In genomic region chr15:98685926-98686325, GRCm38 (mm10) we compare ENCODE assay signal across 16 mouse cellular contexts. TPM values are rescaled to one million over a fixed set of nuclear protein-coding genes. Genes with fewer than 3 reads are reported as not detected.
DNase-seq lines count a peak whose midpoint lies in the region; ATAC-seq and TF ChIP-seq lines count a peak whose summit lies in the region.
"Had no signal": no experiment of that assay in that cellular context is flagged by ENCODE, and none has a peak within 500 bp of the region (broad histone marks: within the 10 kb centered on the region; RNA-seq: fewer than 3 reads in every experiment).

No protein-coding gene starts in this region.

- no peaks in the 10 kb centered on the region for H3K4me1 ChIP-seq in hindbrain, postnatal 0 days (ENCODE audit: insufficient read depth, low read length)
- peaks cover 5% of the 10 kb centered on the region for H3K4me1 ChIP-seq in hindbrain, embryonic 12.5 days
- no peaks in the 10 kb centered on the region for H3K4me1 ChIP-seq in lung, postnatal 0 days (ENCODE audit: insufficient read depth, low read depth, low read length)

- TF ChIP-seq EP300 in lung, postnatal 0 days (IDR thresholded peaks at IDR 0.05), result no peak

- no peak overlapping the region for H3K9ac ChIP-seq in hindbrain, postnatal 0 days (replicated peaks; ENCODE audit: low read length)
- H3K9ac ChIP-seq in hindbrain, embryonic 12.5 days, result no peak overlapping the region
- no peak overlapping the region for H3K9ac ChIP-seq in lung, postnatal 0 days (replicated peaks; ENCODE audit: low read depth)
- H3K9ac ChIP-seq: liver, embryonic 15.5 days; midbrain, embryonic 15.5 days had no signal

- H3K4me3 ChIP-seq in hindbrain, postnatal 0 days (ENCODE audit: low read length), result no peak overlapping the region
- no peak overlapping the region for H3K4me3 ChIP-seq in hindbrain, embryonic 12.5 days
- H3K4me3 ChIP-seq in lung, postnatal 0 days (ENCODE audit: low read depth, low read length), result no peak overlapping the region
- H3K4me3 ChIP-seq: embryonic facial prominence, embryonic 10.5 days; liver, embryonic 15.5 days; midbrain, embryonic 15.5 days had no signal

- no peak overlapping the region for H3K27ac ChIP-seq in hindbrain, postnatal 0 days
- H3K27ac ChIP-seq in hindbrain, embryonic 12.5 days, result no peak overlapping the region
- no peak overlapping the region for H3K27ac ChIP-seq in lung, postnatal 0 days (ENCODE audit: low read length)
- H3K27ac ChIP-seq: embryonic facial prominence, embryonic 10.5 days; liver, embryonic 15.5 days; midbrain, embryonic 15.5 days had no signal

- WGBS in hindbrain, postnatal 0 days, result 69% methylated on average over 3 of the region's 3 CpGs
- WGBS in hindbrain, embryonic 12.5 days, result 70% methylated on average over 3 of the region's 3 CpGs
- WGBS in lung, postnatal 0 days, result 72% methylated on average over 3 of the region's 3 CpGs

- no peaks in the 10 kb centered on the region for H3K36me3 ChIP-seq in hindbrain, postnatal 0 days (ENCODE audit: insufficient read depth, low read length)
- no peaks in the 10 kb centered on the region for H3K36me3 ChIP-seq in hindbrain, embryonic 12.5 days
- no peaks in the 10 kb centered on the region for H3K36me3 ChIP-seq in lung, postnatal 0 days (ENCODE audit: insufficient read depth, low read length)
- H3K36me3 ChIP-seq: embryonic facial prominence, embryonic 10.5 days; liver, embryonic 15.5 days; midbrain, embryonic 15.5 days had no signal

- DNase-seq in hindbrain, postnatal 0 days (ENCODE audit: low spot score), result no peak
- DNase-seq in lung, postnatal 0 days (ENCODE audit: low spot score), result no peak
- DNase-seq in lung, postnatal 10 days, result no peak
- peak; percentile 34 for DNase-seq in NIH3T3 (ENCODE audit: low read depth)
- peak; percentile 52 for DNase-seq in testis, postnatal 14 days (ENCODE audit: low spot score)
- no peak for DNase-seq in heart, postnatal 10 days
- DNase-seq in urinary bladder, adult 18-20 months (ENCODE audit: low spot score in 2 of 2), result no peak
- DNase-seq: gastrocnemius, postnatal 14 days; kidney, adult 11 months; right cerebral cortex, postnatal 4 days had no signal

- TF ChIP-seq CTCF in hindbrain, postnatal 0 days (IDR thresholded peaks at IDR 0.05; ENCODE audit: low read depth), result peak; percentile 32; the same call in 1 of the 2 replicates
- peak; percentile 31 for TF ChIP-seq CTCF in lung, postnatal 0 days (IDR thresholded peaks at IDR 0.05)

- no peak for ATAC-seq in hindbrain, postnatal 0 days
- ATAC-seq in hindbrain, embryonic 12.5 days (ENCODE audit: low FRiP score), result no peak
- no peak for ATAC-seq in lung, postnatal 0 days
- ATAC-seq: activated CD4-positive, CD25-positive, alpha-beta regulatory T cell, adult 4 months; midbrain, embryonic 15.5 days had no signal

- no peak overlapping the region for H3K4me2 ChIP-seq in hindbrain, postnatal 0 days (ENCODE audit: low read depth, low read length)
- no peak overlapping the region for H3K4me2 ChIP-seq in hindbrain, embryonic 12.5 days (replicated peaks)
- no peak overlapping the region for H3K4me2 ChIP-seq in lung, postnatal 0 days (replicated peaks; ENCODE audit: low read depth, low read length)
- H3K4me2 ChIP-seq: heart, embryonic 11.5 days; liver, embryonic 15.5 days; midbrain, embryonic 15.5 days had no signal

- intact Hi-C loops in heart, postnatal 10 days (cut with DNase I), result no loop called here

- no peaks in the 10 kb centered on the region for H3K9me3 ChIP-seq in hindbrain, postnatal 0 days (ENCODE audit: low read length)
- H3K9me3 ChIP-seq in hindbrain, embryonic 12.5 days (replicated peaks), result no peaks in the 10 kb centered on the region
- H3K9me3 ChIP-seq in lung, postnatal 0 days (ENCODE audit: low read length), result no peaks in the 10 kb centered on the region
- H3K9me3 ChIP-seq: embryonic facial prominence, embryonic 10.5 days; liver, embryonic 15.5 days; midbrain, embryonic 15.5 days had no signal

- H3K27me3 ChIP-seq in hindbrain, postnatal 0 days (ENCODE audit: insufficient read depth, low read length), result no peaks in the 10 kb centered on the region
- H3K27me3 ChIP-seq in hindbrain, embryonic 12.5 days, result peaks cover 4% of the 10 kb centered on the region; the same call in 1 of the 2 replicates
- no peaks in the 10 kb centered on the region for H3K27me3 ChIP-seq in lung, postnatal 0 days (replicated peaks; ENCODE audit: insufficient read depth, low read length)
- H3K27me3 ChIP-seq: midbrain, embryonic 15.5 days had no signal

RNA-seq across cellular contexts. Expression of gene Rnd1, which starts 8.7 kb away (rescaled TPM):
- 22.3 and 26.7 TPM in 2 replicates for total RNA-seq in hindbrain, postnatal 0 days (2014; rRNA removed)
- 16.2 and 16.3 TPM in 2 replicates for polyA plus RNA-seq in hindbrain, postnatal 0 days (2015; fragmentation: Nextera tagmentation; extraction: Ambion mirVana)
- 6.4 and 6.5 TPM in 2 replicates for polyA plus RNA-seq in hindbrain, embryonic 12.5 days (2016; fragmentation: Nextera tagmentation; extraction: Ambion mirVana)
- polyA plus RNA-seq in lung, postnatal 0 days (2015; fragmentation: Nextera tagmentation; extraction: Ambion mirVana), result 3.1 and 3.9 TPM in 2 replicates
- 1 to 10 TPM in 1 of 2 experiments, under 1 TPM in 1; 0.84 to 1.9 TPM for total RNA-seq in heart, postnatal 10 days (2021)

RNA-seq across cellular contexts. Expression of gene Ccdc65, which starts 22.1 kb away (rescaled TPM):
- total RNA-seq in hindbrain, postnatal 0 days (2014; rRNA removed), result 2.6 and 3.7 TPM in 2 replicates
- polyA plus RNA-seq in hindbrain, postnatal 0 days (2015; fragmentation: Nextera tagmentation; extraction: Ambion mirVana), result 7.7 and 10.4 TPM in 2 replicates
- polyA plus RNA-seq in hindbrain, embryonic 12.5 days (2016; fragmentation: Nextera tagmentation; extraction: Ambion mirVana), result 3.1 and 3.5 TPM in 2 replicates
- 3.7 and 5.1 TPM in 2 replicates for polyA plus RNA-seq in lung, postnatal 0 days (2015; fragmentation: Nextera tagmentation; extraction: Ambion mirVana)
- total RNA-seq in heart, postnatal 10 days (2021), result under 1 TPM; 0.12 to 0.41 TPM
- total RNA-seq: gastrocnemius, postnatal 14 days had no signal
- polyA plus RNA-seq: liver, embryonic 15.5 days had no signal

RNA-seq across cellular contexts. Expression of gene Ddx23, which starts 23.2 kb away (rescaled TPM):
- total RNA-seq in hindbrain, postnatal 0 days (2014; rRNA removed), result 52.9 and 68.7 TPM in 2 replicates
- 20.1 and 23.4 TPM in 2 replicates for polyA plus RNA-seq in hindbrain, postnatal 0 days (2015; fragmentation: Nextera tagmentation; extraction: Ambion mirVana)
- 21.9 and 26.6 TPM in 2 replicates for polyA plus RNA-seq in hindbrain, embryonic 12.5 days (2016; fragmentation: Nextera tagmentation; extraction: Ambion mirVana)
- polyA plus RNA-seq in lung, postnatal 0 days (2015; fragmentation: Nextera tagmentation; extraction: Ambion mirVana), result 14.5 and 17.5 TPM in 2 replicates
- 10 to 100 TPM; 55.2 to 57.2 TPM for total RNA-seq in heart, postnatal 10 days (2021)

RNA-seq across cellular contexts. Expression of gene Fkbp11, which starts 42.1 kb away (rescaled TPM):
- 6.4 and 10.6 TPM in 2 replicates for total RNA-seq in hindbrain, postnatal 0 days (2014; rRNA removed)
- 5.0 and 6.6 TPM in 2 replicates for polyA plus RNA-seq in hindbrain, postnatal 0 days (2015; fragmentation: Nextera tagmentation; extraction: Ambion mirVana)
- 14.3 and 15.1 TPM in 2 replicates for polyA plus RNA-seq in hindbrain, embryonic 12.5 days (2016; fragmentation: Nextera tagmentation; extraction: Ambion mirVana)
- 45.2 and 45.5 TPM in 2 replicates for polyA plus RNA-seq in lung, postnatal 0 days (2015; fragmentation: Nextera tagmentation; extraction: Ambion mirVana)
- 10 to 100 TPM in 1 of 2 experiments, 1 to 10 TPM in 1; 8.1 to 10.2 TPM for total RNA-seq in heart, postnatal 10 days (2021)

RNA-seq across cellular contexts. Expression of gene Cacnb3, which starts 55.3 kb away (rescaled TPM):
- 166 and 183 TPM in 2 replicates for total RNA-seq in hindbrain, postnatal 0 days (2014; rRNA removed)
- polyA plus RNA-seq in hindbrain, postnatal 0 days (2015; fragmentation: Nextera tagmentation; extraction: Ambion mirVana), result 75.0 and 83.1 TPM in 2 replicates
- 110 and 113 TPM in 2 replicates for polyA plus RNA-seq in hindbrain, embryonic 12.5 days (2016; fragmentation: Nextera tagmentation; extraction: Ambion mirVana)
- polyA plus RNA-seq in lung, postnatal 0 days (2015; fragmentation: Nextera tagmentation; extraction: Ambion mirVana), result 7.4 and 10.7 TPM in 2 replicates
- 10 to 100 TPM; 13.6 to 14.0 TPM for total RNA-seq in heart, postnatal 10 days (2021)

Comparison
In these comparisons a context has a peak if more than half of its experiments do, and no peak if none do; other contexts are left out.
1. DNase-seq: peak in NIH3T3 (single experiment) and testis, postnatal 14 days (single experiment); none in hindbrain, postnatal 0 days (single experiment), lung, postnatal 0 days (single experiment), lung, postnatal 10 days (single experiment), heart, postnatal 10 days (0 of 2) and urinary bladder, adult 18-20 months (0 of 2).